Mouse (Mus musculus) WW6 (cell line): ENCODE data around the gene Vars.
"Not testable (repeated sequence)": the region's sequence is repeated elsewhere in the genome, so short reads cannot be mapped to it uniquely, and the experiment has no call there.

Experiments used
- DNase-seq: peaks from one replicate; pipeline ENCODE4 v3.0.0-alpha.2; 2013; ENCODE audit warnings: low read depth, low spot score

Vars gene

GRCm38 (mm10) chr17:34972069-34972749 is 28.6 kb upstream of the Vars start, which contains the start of the genes Hspa1a and Hspa1l:
Hspa1a (minus strand) TSS chr17:34972156.
Hspa1l (plus strand) TSS chr17:34972703.
- DNase-seq = not testable (repeated sequence)

- DNase-seq = no peak
These were observed 24.9 kb upstream of the Vars start for GRCm38 (mm10) chr17:34975581-34976492.

GRCm38 (mm10) chr17:34977000-34977399 is 23.8 kb upstream of the Vars start:
- DNase-seq = no peak

- no peak for DNase-seq
These were observed 22.5 kb upstream of the Vars start for GRCm38 (mm10) chr17:34978239-34978638.

GRCm38 (mm10) chr17:34979631-34980030 is 21.2 kb upstream of the Vars start:
- no peak for DNase-seq

GRCm38 (mm10) chr17:34980655-34981054 is 20.1 kb upstream of the Vars start:
- DNase-seq = no peak

- DNase-seq = peak; percentile 80
These were observed 19.1 kb upstream of the Vars start, which contains the start of gene Lsm2 for GRCm38 (mm10) chr17:34981690-34982180. Lsm2 (plus strand) TSS chr17:34981862.

GRCm38 (mm10) chr17:34982328-34982727 is 18.5 kb upstream of the Vars start:
- no peak for DNase-seq

- DNase-seq = no peak
These were observed 16.6 kb upstream of the Vars start for GRCm38 (mm10) chr17:34984218-34984617.

- DNase-seq = no peak
These were observed 6.0 kb upstream of the Vars start for GRCm38 (mm10) chr17:34994751-34995150.

GRCm38 (mm10) chr17:34995192-34995591 is 5.6 kb upstream of the Vars start:
- not testable (repeated sequence) for DNase-seq

- not testable (repeated sequence) for DNase-seq
These were observed 4.9 kb upstream of the Vars start for GRCm38 (mm10) chr17:34995927-34996326.

- no peak for DNase-seq
These were observed 4.2 kb upstream of the Vars start for GRCm38 (mm10) chr17:34996411-34997141.

- DNase-seq = no peak
These were observed 3.7 kb upstream of the Vars start for GRCm38 (mm10) chr17:34997142-34997483.

- no peak for DNase-seq
These were observed 2.0 kb upstream of the Vars start for GRCm38 (mm10) chr17:34998526-34999430.

- DNase-seq = not testable (repeated sequence)
These were observed 693 bp upstream of the Vars start for GRCm38 (mm10) chr17:34999871-35000716.

- DNase-seq = no peak
These were observed 815 bp downstream of the Vars start for GRCm38 (mm10) chr17:35001452-35002152.

GRCm38 (mm10) chr17:35002153-35002865 is 1.5 kb downstream of the Vars start:
- DNase-seq = no peak
